Mouse (Mus musculus) gastrocnemius, postnatal 10 days (tissue): ENCODE results near the gene R3hdm2. TPM values are rescaled to one million over a fixed set of nuclear protein-coding genes. Genes with fewer than 3 reads are reported as not detected.

Experiments used
- DNase-seq: peaks from one replicate; pipeline ENCODE4 v3.0.0; 2021; ENCODE audit warnings: mixed read lengths
- total RNA-seq, 2 experiments: library from RNA; stranded (reverse); gene quantifications; 2 replicates each; pipeline ENCODE4 v1.2.3; 2021

R3hdm2 gene
- total RNA-seq, 2 experiments from 2014 or later = 92.6 to 93.1 TPM

DNA sequence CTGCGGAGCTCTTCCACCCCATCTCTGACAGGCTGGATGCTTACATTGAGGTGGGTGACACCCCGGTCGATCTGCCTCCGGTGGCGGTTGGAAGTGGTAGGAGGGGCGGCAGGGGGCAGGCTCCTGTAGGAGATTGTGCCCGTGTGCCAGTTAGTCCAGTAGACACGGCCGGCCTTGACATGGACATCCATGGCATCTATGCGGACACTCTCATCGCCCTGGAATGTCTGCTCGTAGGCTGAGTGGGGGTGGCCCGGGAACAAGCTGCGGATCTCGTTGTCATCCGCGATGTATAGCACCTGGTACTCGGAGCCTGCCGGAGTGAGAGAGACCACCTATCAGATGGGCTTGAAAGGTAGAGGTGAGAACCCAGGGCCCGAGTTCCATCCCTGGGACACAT lies 164.2 kb downstream of the R3hdm2 start:
- no peak for DNase-seq

DNA sequence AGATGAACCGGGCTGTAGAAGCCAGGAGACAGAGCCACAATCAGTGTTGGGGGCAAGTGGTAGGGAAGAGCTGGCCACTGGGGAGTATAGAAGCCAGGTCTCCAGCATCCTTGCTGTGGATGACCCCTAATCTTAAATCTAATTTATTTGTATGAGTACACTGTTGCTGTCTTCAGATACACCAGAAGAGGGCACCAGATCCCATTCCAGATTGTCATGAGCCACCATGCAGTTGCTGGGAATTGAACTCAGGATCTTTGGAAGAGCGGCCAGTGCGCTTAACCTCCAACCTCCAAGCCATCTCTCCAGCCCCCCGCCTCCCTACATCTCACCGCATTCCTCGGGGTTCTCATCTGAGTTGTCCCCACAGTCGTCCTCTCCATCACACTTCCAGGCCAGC lies 166.4 kb downstream of the R3hdm2 start:
- DNase-seq = no peak

GRCm38 (mm10) chr10:127548236-127548635 lies 168.1 kb downstream of the R3hdm2 start:
- no peak for DNase-seq

Other genes starting within 250 kb of the R3hdm2 start
- gene B4galnt1, start 215.1 kb upstream of the R3hdm2 start, total RNA-seq = 1 to 10 TPM; 1.6 to 3.3 TPM
- 1 to 10 TPM; 3.0 to 6.1 TPM for gene Slc26a10, start 199.7 kb upstream of the R3hdm2 start, total RNA-seq
- gene Arhgef25, start 190.2 kb upstream of the R3hdm2 start, total RNA-seq = 10 to 100 TPM; 16.2 to 26.2 TPM
- 10 to 100 TPM; 28.8 to 37.6 TPM for gene Dtx3, start 184.6 kb upstream of the R3hdm2 start, total RNA-seq
- gene Pip4k2c, start 168.7 kb upstream of the R3hdm2 start, total RNA-seq = 1 to 10 TPM; 8.5 to 9.6 TPM
- 1 to 10 TPM; 1.1 to 1.6 TPM for gene Kif5a, start 117.0 kb upstream of the R3hdm2 start, total RNA-seq
- 100 to 1,000 TPM; 117 to 120 TPM for gene Dctn2, start 114.0 kb upstream of the R3hdm2 start, total RNA-seq
- 10 to 100 TPM; 18.7 to 28.9 TPM for gene Mbd6, start 91.3 kb upstream of the R3hdm2 start, total RNA-seq
- 10 to 100 TPM; 44.5 to 54.8 TPM for gene Mars, start 68.5 kb upstream of the R3hdm2 start, total RNA-seq
- 1 to 10 TPM; 1.1 to 2.3 TPM for gene Arhgap9, start 58.4 kb upstream of the R3hdm2 start, total RNA-seq
- 1 to 10 TPM; 3.3 to 6.8 TPM for gene Gli1, start 38.4 kb upstream of the R3hdm2 start, total RNA-seq
- not detected for gene Inhbe, start 25.9 kb upstream of the R3hdm2 start, total RNA-seq
- gene Inhbc, start 9.9 kb upstream of the R3hdm2 start, total RNA-seq = not detected
- 100 to 1,000 TPM; 272 to 307 TPM for gene Stac3, start 121.4 kb downstream of the R3hdm2 start, total RNA-seq
- 10 to 100 TPM; 20.5 to 24.2 TPM for gene Ndufa4l2, start 134.6 kb downstream of the R3hdm2 start, total RNA-seq
- gene Shmt2, start 142.1 kb downstream of the R3hdm2 start, total RNA-seq = 10 to 100 TPM; 30.5 to 33.4 TPM
- gene Nxph4, start 154.2 kb downstream of the R3hdm2 start, total RNA-seq = 1 to 10 TPM; 1.6 to 1.9 TPM
- gene Lrp1, start 240.8 kb downstream of the R3hdm2 start, total RNA-seq = 100 to 1,000 TPM; 105 to 132 TPM